Mouse (Mus musculus): ENCODE results near the gene Trcg1. TPM values are rescaled to one million over a fixed set of nuclear protein-coding genes. Genes with fewer than 3 reads are reported as not detected.

Trcg1 gene
- polyA plus RNA-seq, 1 experiment from 2014 or later = not detected

DNA sequence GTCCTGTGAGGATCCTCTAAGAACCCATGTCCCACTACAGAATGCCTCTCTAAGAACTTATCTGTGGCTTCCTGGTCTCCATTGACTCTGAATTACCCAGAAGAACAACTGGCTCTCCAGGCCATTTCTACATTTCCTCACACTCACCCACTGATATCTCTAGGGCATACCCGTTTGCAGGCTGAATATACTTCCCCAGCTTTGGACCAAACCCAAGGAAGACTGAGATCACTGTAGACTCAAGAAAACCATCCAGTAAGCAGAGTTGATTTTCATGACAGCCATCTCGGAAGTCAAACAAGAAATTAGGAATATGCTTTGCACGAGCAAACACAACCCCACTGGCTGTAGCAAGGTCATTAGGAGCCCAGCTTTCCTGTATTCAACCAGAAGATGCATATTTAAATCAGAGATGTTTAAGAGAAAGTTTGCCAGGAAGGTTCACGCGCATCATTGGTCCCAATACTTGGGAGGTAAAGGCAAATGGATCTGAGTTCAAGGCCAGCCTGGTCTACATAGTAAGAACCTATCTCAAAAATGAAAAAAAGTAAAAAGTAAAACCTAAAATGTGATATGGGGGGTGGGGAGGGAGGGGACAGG lies 3.9 kb upstream of the Trcg1 start:
- DNase-seq (ENCODE audit: low spot score) = no peak

DNA sequence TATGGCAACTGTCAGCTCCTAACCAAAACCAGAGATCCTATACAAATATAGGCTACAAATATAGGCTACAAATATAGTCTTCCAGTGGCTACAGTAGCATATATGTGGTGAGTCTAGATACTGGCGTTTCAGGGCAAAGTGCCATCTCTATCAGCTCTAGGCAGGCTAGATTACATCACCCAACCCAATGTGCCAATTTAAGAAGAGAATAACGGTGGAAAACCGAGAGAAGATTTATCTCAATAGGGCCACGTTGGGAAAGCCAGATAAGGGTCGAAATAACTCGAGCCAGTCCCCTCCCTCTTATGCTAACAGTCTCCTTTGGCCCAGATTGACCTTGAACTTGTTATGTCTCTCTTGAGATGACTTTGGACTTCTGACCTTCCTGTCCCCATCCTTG lies 3.2 kb upstream of the Trcg1 start:
- DNase-seq (ENCODE audit: low spot score) = no peak

DNA sequence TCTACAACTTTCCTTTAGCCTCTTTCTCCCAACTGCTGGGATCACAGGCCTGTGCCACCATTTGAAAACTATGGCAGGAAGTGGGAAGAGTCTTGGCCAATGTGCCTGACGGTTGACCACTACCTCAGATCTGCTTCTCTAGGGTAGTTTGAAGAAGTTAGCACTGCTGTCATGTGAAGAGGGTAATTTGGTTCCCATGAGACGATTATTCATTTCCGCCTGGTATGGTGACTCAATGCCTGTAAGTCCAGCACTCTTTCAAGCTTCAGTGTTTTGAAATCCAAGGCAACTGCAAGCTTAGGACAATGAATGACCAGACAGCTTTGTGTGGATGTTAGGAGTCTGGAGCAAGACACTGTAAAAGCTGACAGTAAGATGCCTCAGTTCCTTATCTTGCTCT lies 2.6 kb upstream of the Trcg1 start:
- DNase-seq (ENCODE audit: low spot score) = no peak

DNA sequence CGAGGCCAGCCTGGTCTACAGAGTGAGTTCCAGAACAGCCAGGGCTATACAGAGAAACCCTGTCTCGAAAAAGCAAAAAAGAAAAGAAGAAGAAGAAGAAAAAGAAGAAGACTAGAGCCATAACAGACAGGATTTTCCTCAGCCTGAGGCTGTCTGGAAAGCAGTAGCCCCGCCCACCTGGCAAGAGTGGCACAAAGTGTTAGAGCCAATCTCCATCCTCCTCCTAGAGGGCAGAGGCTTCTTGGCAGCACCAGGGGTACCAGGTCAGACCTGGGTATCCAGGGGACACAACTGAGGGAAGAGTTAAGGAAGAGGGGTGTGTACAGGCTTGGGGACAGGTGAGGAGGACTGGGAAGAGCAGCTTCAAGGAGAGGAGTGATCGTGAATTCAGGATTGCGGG lies 1.3 kb downstream of the Trcg1 start:
- no peak for DNase-seq (ENCODE audit: low spot score)

DNA sequence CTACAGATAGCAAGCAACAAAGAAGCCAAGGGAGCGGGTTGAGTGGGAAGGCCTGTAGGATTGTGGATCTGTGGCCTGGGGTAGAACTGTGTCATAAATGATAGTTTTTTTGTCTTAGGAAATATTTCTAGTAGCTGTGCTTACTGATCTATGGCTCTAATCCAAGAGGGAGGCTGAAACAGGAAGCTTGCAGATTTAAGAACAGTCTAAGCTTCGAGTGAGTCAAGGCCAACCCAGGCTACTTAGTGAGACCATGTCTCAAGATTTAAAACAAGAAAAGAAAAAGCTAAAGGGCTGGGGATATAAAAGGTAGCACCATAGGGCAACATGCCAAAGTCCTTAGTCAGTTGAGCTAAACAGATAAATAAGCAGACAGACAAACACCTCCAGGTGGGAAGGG lies 1.9 kb downstream of the Trcg1 start:
- no peak for DNase-seq (ENCODE audit: low spot score)

DNA sequence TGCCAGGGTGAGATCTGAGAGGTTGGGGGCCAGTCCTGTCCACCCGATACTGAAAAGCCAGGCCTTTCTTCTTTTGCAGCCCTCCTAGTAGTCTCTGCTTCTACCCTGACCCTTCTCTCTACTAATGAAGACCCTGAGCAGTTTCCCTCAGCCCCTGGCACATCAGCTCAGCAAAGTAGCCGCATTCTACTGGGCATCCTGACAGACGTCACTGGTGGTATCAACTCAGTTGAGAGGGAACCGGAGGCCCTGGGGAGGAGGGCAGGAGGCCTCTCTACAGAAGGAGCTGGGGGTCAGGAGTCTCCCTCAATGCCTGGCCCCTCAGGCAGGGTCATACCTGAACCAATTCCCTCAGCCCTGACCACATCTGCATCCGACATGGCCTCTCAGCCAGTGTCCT lies 4.8 kb downstream of the Trcg1 start:
- no peak for DNase-seq (ENCODE audit: low spot score)

DNA sequence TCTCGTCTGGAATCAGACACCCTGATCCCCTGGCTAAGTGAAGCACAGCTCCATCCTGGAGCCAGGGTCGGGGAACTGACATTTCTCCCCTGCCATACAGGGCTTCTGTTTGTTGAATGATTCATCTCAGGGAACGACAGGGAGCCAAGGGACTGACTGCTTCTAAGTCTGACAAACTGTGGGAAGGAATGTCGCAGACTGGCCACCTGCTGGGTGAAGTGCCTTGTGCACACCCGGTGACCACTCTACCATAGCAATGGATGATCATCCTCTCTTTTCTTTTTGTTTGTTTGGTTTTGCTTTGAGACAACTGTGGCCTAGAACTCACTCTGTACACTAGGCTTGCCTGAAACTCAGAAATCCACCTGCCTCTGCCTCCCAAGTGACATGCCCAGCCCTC lies 6.6 kb downstream of the Trcg1 start:
- no peak for DNase-seq (ENCODE audit: low spot score)

DNA sequence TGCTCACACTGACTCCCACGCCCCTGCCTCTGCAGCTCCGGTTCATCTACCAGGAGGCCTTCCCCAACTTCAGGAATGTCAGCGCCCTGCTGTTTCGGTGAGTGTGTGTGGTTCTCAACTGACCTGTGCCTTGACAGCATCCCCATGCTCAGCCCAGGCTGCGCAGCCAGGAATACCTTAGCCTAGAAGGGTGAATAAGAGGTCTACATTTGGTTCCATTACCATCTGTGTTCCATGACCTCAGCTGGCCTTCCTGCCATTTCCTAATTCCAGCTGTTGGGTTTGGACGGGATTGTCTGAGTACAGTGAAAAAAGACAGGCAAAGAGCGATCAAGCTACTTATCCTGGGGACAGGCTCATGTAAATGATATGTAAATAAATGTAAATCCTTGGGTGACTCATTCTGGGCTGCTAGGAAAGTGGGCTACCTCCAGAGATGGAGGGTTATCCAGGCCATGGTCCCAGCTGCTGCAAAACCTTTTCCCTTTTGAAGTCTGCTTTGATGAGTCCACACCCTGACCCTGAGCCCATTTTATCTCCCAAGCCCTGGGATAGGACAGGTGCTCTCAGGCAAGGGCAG lies 7.8 kb downstream of the Trcg1 start:
- no peak for DNase-seq (ENCODE audit: low spot score)

DNA sequence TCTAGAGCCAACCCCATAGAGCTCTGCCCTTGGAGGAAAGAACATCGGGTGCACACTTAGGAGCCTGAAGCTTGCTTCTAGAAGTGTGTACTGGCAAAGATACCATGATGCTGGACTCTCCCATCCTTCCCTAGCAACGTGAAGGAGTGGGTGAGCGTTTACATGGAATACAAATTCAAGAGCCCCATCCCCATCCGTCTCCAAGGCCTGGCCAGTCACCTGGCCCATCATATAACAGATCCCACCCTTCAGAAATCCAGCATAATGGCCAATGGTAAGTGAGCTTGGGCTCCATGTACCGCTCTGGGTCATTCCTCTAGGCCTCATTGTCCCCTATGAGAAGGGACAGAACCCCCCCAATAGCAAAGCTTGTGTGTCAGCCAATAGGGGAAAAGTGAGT lies 10.1 kb downstream of the Trcg1 start:
- no peak for DNase-seq (ENCODE audit: low spot score)

DNA sequence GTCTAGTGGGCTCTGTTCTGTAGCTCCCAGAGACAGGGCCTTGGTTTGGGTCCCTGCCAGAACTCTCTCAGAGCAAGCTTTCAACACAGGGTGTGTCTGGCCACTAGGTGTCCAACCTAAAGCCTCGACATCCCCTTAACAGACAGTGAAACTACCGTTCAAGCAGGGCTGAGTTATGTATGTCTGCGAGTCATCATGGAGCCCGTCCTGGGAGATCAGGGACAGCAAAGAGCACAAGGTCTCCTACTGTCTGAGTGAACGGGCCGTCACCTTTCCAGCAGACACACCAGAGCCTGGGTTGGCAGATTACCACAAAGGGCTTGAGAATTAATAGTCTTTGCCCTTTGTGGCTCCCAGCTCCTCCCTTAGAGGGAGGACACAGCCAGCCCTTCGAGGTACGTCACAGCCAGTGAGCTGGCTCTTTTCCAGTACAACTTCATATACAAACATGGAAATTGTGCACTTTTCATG lies 10.9 kb downstream of the Trcg1 start:
- DNase-seq (ENCODE audit: low spot score) = no peak

DNA sequence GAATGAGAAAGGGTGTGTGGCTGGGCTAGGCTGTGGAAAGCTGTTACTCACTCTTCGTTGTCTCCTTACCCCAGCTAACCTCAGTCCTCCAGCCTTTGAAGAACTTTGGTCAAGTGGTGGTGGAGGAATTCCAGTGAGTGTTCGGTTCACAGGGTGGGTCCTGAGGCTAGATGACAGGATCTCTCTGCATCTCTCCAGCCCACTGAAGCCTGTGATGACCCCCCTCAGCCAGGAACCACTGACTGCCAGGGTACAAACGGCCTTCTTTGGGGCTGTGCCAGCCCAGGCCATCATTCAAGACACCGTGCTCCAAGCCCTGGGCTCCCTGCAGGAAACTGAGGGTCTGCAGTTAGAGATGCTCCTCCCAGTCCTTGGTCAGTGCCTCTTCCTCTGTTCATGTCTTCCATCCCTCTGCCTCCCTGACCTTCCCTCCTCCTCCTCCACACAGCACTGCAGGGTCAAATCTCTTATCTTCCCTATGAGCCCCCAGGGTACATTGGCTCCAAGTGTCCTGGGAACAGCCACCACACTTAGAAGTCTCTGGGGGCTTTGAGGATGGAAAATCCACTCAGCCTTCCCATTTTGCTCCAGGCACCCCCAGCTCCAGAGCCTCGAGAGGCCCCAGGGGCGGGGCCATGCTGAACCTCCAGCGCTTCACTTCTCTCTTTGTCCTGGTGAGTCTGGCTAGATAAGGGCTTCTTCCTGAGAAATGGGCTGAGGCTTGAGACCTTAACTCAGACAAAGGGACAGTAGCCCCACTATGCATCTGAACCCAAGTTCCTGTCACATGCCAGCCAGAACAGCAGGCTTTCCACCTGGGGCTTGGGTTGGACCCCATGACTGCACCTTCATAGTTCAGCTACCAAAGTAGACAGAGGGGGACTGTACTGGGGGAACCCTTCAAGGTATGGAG lies 11.9 kb downstream of the Trcg1 start:
- no peak for DNase-seq (ENCODE audit: low spot score)

DNA sequence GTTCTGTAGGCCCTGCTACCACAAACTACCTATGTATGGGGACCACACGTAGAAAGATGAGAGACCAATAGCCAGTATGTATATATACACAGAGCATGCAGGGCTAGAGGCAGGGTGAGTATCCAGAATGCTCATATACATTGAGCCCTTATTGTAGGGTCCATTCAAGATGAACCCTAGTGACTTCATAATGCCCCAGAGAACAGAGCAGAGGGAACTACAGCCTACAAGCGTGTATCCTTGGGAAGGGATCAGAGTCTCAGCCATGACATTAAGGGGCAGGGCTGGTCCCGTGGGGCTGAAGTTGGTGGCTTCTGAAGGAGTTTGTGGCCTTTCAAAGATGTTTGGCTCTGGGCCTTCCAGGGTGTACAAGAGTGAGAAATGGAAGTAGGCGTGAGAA lies 13.7 kb downstream of the Trcg1 start:
- DNase-seq (ENCODE audit: low spot score) = no peak

DNA sequence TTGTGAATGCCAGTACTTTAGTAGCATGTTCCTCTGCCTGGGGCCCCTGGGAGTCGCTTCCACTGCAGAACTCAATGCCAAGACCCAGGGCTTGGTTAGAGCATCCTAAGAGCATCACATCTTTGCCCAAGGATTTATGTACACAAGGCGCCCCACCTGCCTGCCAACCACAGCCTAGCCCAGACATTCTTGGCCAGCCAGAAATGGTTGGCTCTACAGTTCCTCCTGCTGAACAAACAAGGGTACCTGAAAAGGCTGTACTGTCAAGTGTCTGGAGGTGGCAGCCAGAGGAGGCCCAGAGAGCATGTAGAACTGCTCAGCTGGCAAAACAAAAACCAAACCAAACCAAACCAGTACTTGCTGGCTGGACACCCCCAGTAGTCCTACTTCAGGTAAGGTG lies 14.8 kb downstream of the Trcg1 start:
- DNase-seq (ENCODE audit: low spot score) = no peak

DNA sequence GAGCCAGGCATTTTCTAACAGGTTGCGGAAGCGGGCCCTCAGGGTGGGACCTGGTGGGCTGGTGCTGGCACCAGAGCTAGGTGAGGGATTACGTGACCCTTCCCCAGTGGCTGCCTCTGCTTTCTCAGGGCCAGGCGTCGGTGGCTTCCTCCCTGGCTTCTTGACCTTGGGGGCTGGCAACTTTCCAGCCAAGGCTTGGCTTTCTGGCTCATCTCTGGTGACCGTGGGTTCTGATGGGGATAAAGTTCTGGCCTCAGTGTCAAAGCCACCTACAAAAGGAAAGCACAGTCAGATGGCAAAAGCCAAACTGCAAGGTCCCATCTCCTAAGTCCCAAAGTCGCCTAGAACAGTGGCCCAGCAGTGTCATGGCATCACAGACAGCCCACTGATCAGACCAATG lies 17.7 kb downstream of the Trcg1 start:
- DNase-seq (ENCODE audit: low spot score) = no peak

DNA sequence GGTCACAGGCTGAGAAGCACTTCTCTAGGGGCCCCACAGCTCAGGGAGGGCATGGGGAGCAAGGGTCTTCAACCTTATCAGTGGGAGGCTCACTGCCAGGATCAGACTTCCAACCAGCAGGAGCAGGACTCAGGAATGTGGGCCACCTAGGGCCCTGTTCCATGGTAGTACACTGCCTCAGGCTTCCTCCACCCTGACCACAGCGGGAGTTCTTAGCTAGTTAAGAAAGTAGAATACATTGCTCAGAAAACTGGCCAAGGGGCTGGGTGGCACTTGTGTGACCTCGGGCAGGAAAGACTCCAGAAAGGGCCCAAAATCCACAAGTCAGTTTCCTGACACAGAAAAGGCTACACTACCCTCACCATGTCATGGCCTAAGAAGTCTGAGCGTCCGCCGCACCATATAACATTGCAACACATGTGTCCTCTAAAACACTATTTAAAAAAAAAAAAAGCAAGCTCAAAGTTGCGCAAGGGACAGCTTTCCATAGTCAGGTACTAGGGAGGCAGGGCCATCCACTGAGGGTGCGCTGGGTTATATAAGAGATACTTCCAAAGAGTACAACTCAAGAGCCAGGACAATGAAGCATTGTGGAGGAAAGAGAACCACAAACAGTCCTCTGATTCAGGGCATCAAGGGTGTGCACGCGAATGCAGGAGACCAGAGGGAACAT lies 18.6 kb downstream of the Trcg1 start:
- no peak for DNase-seq (ENCODE audit: low spot score)

DNA sequence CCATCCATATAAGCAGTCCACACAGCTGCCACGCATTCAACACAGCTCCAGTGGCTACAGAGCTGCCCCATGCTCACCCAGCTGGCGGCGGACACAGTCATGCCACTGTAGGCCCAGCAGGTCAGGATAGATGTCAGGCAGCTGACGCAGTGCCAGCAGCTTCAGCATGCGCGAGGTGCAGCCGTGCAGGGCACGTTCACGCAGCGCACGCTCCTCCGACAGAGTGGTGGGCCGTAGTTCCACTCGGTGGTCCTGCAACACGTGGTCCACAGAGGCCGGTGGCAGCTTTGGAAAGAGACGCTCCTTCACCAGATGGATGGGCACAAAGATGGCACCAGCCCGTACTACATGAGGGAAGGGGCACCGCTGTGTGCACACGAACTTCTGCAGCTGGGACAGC lies 20.0 kb downstream of the Trcg1 start:
- DNase-seq (ENCODE audit: low spot score) = no peak

DNA sequence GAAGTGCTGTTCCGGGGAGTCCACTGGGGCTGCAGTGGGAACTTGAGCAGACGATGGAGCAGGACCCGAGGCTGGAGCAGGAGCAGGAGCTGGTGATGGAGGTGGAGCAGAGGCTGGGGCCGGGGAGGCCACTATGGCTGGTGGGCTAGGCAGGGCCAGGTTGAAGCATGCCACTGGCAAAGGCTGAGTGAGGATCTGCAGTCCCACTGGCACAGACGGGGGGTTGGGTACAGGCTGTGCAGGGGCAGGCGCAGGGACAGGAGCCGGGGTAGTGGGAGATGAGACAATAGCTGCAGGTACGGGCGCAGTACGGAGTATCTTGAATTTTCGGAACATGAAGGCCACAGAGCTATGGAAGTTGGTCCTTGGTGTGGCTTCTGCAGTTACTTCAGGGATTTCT lies 20.5 kb downstream of the Trcg1 start:
- DNase-seq (ENCODE audit: low spot score) = no peak

DNA sequence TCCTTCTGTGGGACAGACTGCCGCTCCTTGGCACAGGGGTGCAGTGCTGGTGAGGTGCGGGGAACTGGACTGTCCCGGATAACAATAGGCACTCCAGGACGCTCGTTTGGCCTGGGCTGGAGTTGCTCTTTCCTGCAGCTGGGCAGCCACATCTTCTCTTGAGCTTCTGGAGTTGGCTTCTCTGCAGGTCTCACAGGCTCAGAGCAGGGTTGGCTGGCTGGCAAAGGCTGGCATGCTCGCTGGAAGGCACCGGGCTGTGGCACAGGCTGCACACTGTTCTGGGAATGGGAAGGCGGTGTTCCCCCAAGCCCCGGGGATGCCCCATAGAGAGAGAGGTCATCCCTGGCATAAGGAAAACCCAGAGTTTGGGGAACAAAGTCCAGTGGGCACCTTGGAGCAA lies 21.3 kb downstream of the Trcg1 start:
- DNase-seq (ENCODE audit: low spot score) = no peak

DNA sequence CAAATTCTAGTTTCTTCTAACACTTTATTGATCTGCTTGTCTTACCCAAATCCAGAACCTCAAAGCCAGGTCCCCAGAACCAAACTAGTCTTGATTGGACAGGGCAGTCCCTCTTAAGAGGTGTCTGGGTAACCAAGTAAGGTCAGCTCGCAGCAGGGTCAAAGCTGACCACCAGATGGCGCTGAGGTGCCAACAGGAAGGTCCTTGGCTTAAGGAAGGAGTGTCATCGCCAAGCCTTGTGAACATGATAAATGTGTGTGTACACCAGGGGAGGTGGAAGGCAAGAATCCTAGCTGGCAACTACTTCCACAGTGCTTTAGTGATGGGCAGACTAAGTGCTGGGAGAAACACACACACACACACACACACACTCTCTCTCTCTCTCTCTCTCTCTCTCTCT lies 23.4 kb downstream of the Trcg1 start:
- peak; percentile 89 for DNase-seq (ENCODE audit: low spot score)

DNA sequence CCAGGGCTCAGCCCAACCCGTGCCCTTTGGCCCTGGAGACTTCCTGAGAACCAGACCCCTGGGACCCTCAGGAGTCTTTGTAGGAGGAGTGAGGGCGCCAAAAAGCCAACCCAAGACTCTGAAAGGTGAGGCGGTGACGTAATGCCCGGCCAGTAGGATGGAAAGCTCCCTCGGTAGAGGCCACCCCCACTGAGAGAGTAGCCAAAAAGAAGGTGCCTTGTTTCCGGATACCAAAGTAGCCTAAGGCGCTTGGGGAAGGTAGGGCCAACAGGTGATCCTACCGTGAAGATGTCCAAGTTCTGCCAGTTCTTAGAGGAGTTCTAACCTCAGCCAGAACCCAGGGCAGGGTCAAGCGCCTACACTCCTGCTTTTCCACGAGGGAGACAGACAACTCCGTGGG lies 24.6 kb downstream of the Trcg1 start:
- peak; percentile 46 for DNase-seq (ENCODE audit: low spot score)

DNA sequence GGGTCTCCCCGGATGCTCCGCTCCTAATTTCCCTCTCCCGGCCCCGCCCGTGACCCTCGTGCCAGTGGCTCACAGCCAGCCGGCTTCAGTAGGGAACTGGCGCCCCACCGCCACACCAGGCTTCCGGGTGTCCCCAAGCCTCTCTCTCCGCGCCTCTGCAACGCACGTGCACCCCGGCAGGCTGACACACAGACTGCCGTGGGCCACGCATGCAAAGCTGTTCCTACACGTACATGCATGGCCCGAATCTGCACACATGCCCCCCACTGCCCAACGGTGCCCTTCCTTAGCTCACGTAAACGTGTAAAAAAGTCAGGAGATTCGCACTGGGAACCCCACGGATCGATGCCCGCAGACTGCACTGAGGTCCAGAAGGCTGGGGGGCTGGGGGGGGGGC lies 25.2 kb downstream of the Trcg1 start:
- DNase-seq (ENCODE audit: low spot score) = peak; percentile 78
